In the genomic region with DNA sequence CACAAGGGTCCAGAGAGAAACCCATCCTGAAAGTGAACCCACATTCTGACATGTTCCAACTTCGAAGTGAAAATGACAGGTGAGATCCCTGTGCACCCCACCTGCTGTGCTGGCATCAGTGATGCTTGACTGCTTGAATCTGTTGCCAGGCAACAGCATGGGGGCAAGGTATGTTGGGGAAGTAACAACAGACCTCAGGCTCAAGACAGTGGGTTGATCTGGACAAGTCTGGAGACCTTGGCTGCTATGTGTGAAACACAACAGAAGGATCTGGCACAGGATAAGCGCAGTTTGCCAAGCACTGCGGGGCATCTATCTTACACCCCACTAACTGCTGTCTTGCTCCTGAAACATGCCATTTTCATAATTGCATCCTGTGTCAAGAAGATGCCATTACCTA, we compare ENCODE assay signal across 29 mouse cellular contexts. TPM values are rescaled to one million over a fixed set of nuclear protein-coding genes. Genes with fewer than 3 reads are reported as not detected.
DNase-seq lines count a peak whose midpoint lies in the region; ATAC-seq and TF ChIP-seq lines count a peak whose summit lies in the region.
"Had no signal": no experiment of that assay in that cellular context is flagged by ENCODE, and none has a peak within 500 bp of the region (broad histone marks: within the 10 kb centered on the region; RNA-seq: fewer than 3 reads in every experiment).

No protein-coding gene starts in this region.

- no peak overlapping the region for H3K4me2 ChIP-seq in hindbrain, embryonic 16.5 days (ENCODE audit: low read length)
- no peak overlapping the region for H3K4me2 ChIP-seq in hindbrain, embryonic 11.5 days (replicated peaks; ENCODE audit: low read depth, low read length)
- no peak overlapping the region for H3K4me2 ChIP-seq in forebrain, embryonic 14.5 days (ENCODE audit: low read length)
- H3K4me2 ChIP-seq: forebrain, embryonic 15.5 days; heart, embryonic 13.5 days; kidney, embryonic 15.5 days; lung, embryonic 14.5 days; midbrain, embryonic 15.5 days; neural tube, embryonic 12.5 days had no signal

- WGBS in hindbrain, embryonic 16.5 days: 67% methylated on average over 3 of the region's 3 CpGs
- 83% methylated on average over 3 of the region's 3 CpGs for WGBS in hindbrain, embryonic 11.5 days
- 14% methylated on average over 3 of the region's 3 CpGs for WGBS in cerebellum, adult 2 months
- WGBS in forebrain, embryonic 14.5 days: 83% methylated on average over 3 of the region's 3 CpGs

- no peak overlapping the region for H3K4me3 ChIP-seq in hindbrain, embryonic 16.5 days (ENCODE audit: low read length)
- no peak overlapping the region for H3K4me3 ChIP-seq in hindbrain, embryonic 11.5 days (ENCODE audit: low read depth, low read length)
- no peak overlapping the region for H3K4me3 ChIP-seq in cerebellum, adult 2 months (replicated peaks; ENCODE audit: insufficient read depth, low read depth, low read length)
- H3K4me3 ChIP-seq in forebrain, embryonic 14.5 days (ENCODE audit: low read depth, low read length): no peak overlapping the region
- H3K4me3 ChIP-seq: forebrain, embryonic 15.5 days; gastrocnemius, adult 2 months; heart, adult 2 months; heart, embryonic 13.5 days; hindbrain, embryonic 10.5 days; kidney, embryonic 15.5 days; midbrain, embryonic 10.5 days; midbrain, embryonic 15.5 days; myocyte; neural tube, embryonic 12.5 days had no signal

- H3K4me1 ChIP-seq in hindbrain, embryonic 16.5 days (ENCODE audit: control insufficient read depth, insufficient read depth, low read depth, low read length): no peaks in the 10 kb centered on the region; the same call in 1 of the 2 replicates
- H3K4me1 ChIP-seq in hindbrain, embryonic 11.5 days (replicated peaks; ENCODE audit: control insufficient read depth, insufficient read depth, low read length): no peaks in the 10 kb centered on the region
- peaks cover 17% of the 10 kb centered on the region for H3K4me1 ChIP-seq in cerebellum, adult 2 months (ENCODE audit: control insufficient read depth, insufficient read depth, low read length)
- no peaks in the 10 kb centered on the region for H3K4me1 ChIP-seq in forebrain, embryonic 14.5 days (ENCODE audit: control insufficient read depth, insufficient read depth, low read length)
- H3K4me1 ChIP-seq: forebrain, embryonic 15.5 days; kidney, embryonic 15.5 days; midbrain, embryonic 10.5 days; neural tube, embryonic 12.5 days had no signal

- TF ChIP-seq POLR2A in cerebellum, adult 2 months (IDR thresholded peaks at IDR 0.05; ENCODE audit: borderline replicate concordance, insufficient read depth, low read length): no peak

- no peaks in the 10 kb centered on the region for H3K36me3 ChIP-seq in hindbrain, embryonic 16.5 days (ENCODE audit: control insufficient read depth, insufficient read depth, low read length)
- no peaks in the 10 kb centered on the region for H3K36me3 ChIP-seq in hindbrain, embryonic 11.5 days (ENCODE audit: control insufficient read depth, insufficient read depth, low read length)
- no peaks in the 10 kb centered on the region for H3K36me3 ChIP-seq in forebrain, embryonic 14.5 days (ENCODE audit: control insufficient read depth, insufficient read depth, low read length)
- H3K36me3 ChIP-seq: forebrain, embryonic 15.5 days; heart, embryonic 13.5 days; hindbrain, embryonic 10.5 days; kidney, embryonic 15.5 days; midbrain, embryonic 10.5 days; midbrain, embryonic 15.5 days; neural tube, embryonic 12.5 days had no signal

- no peaks in the 10 kb centered on the region for H3K27me3 ChIP-seq in hindbrain, embryonic 16.5 days (replicated peaks; ENCODE audit: control insufficient read depth, insufficient read depth, low read length)
- H3K27me3 ChIP-seq in hindbrain, embryonic 11.5 days (ENCODE audit: control insufficient read depth, insufficient read depth, low read length): no peaks in the 10 kb centered on the region
- no peaks in the 10 kb centered on the region for H3K27me3 ChIP-seq in cerebellum, adult 2 months (ENCODE audit: control insufficient read depth, insufficient read depth, low read length)
- H3K27me3 ChIP-seq in forebrain, embryonic 14.5 days (replicated peaks; ENCODE audit: control insufficient read depth, insufficient read depth, low read length): no peaks in the 10 kb centered on the region
- H3K27me3 ChIP-seq: forebrain, embryonic 15.5 days; heart, embryonic 13.5 days; kidney, embryonic 15.5 days; midbrain, embryonic 15.5 days; neural tube, embryonic 12.5 days; Patski had no signal

- DNase-seq in hindbrain, embryonic 11.5 days (ENCODE audit: low spot score): no peak
- peak; percentile 63 to 74 for DNase-seq in cerebellum, adult 2 months
- DNase-seq in cerebellum, postnatal 14 days: peak; percentile 88 to 89
- DNase-seq in thymus, postnatal 14 days: no peak
- DNase-seq in T-cell, adult 2 months (ENCODE audit: low spot score): no peak
- DNase-seq in forebrain, embryonic 14.5 days (ENCODE audit: low spot score): no peak
- DNase-seq: adrenal gland, postnatal 25 days; gastrocnemius, adult 2 months; gastrocnemius, postnatal 36 days; heart, adult 2 months; kidney, adult 18-20 months; kidney, postnatal 25 days; liver; right cerebral cortex, adult 18-20 months; spleen, adult 18-20 months; thymus, postnatal 25 days had no signal

- H3K9ac ChIP-seq in hindbrain, embryonic 16.5 days (ENCODE audit: low read depth, low read length): no peak overlapping the region
- H3K9ac ChIP-seq in hindbrain, embryonic 11.5 days (ENCODE audit: low read depth, low read length): no peak overlapping the region
- H3K9ac ChIP-seq in forebrain, embryonic 14.5 days (ENCODE audit: low read length): no peak overlapping the region
- H3K9ac ChIP-seq: forebrain, embryonic 15.5 days; heart, embryonic 13.5 days; kidney, embryonic 15.5 days; liver, embryonic 14.5 days; lung, embryonic 14.5 days; midbrain, embryonic 15.5 days; neural tube, embryonic 12.5 days had no signal

- ATAC-seq in hindbrain, embryonic 16.5 days: peak; percentile 68
- ATAC-seq in hindbrain, embryonic 11.5 days (ENCODE audit: low FRiP score): no peak
- ATAC-seq in cerebellum, adult (ENCODE audit: insufficient number of reproducible peaks, low FRiP score, low TSS enrichment): peak; percentile 70
- ATAC-seq in forebrain, embryonic 14.5 days: no peak
- ATAC-seq: forebrain, embryonic 15.5 days; midbrain, embryonic 15.5 days; Patski had no signal

- TF ChIP-seq CTCF in cerebellum, adult 2 months (IDR thresholded peaks at IDR 0.05; ENCODE audit: borderline replicate concordance, insufficient read depth, low read depth, low read length): no peak

- H3K27ac ChIP-seq in hindbrain, embryonic 16.5 days (ENCODE audit: low read depth, low read length): no peak overlapping the region
- H3K27ac ChIP-seq in hindbrain, embryonic 11.5 days (ENCODE audit: low read depth, low read length): no peak overlapping the region
- H3K27ac ChIP-seq in cerebellum, adult 2 months (ENCODE audit: insufficient read depth, low read length): no peak overlapping the region
- no peak overlapping the region for H3K27ac ChIP-seq in forebrain, embryonic 14.5 days (ENCODE audit: low read depth, low read length)
- H3K27ac ChIP-seq: forebrain, embryonic 15.5 days; gastrocnemius, adult 2 months; heart, adult 2 months; heart, embryonic 13.5 days; hindbrain, embryonic 10.5 days; kidney, embryonic 15.5 days; liver, embryonic 14.5 days; midbrain, embryonic 10.5 days; midbrain, embryonic 15.5 days; neural tube, embryonic 12.5 days had no signal

- no peaks in the 10 kb centered on the region for H3K9me3 ChIP-seq in hindbrain, embryonic 16.5 days (ENCODE audit: control insufficient read depth, low read length)
- H3K9me3 ChIP-seq in hindbrain, embryonic 11.5 days (ENCODE audit: control insufficient read depth, low read length): no peaks in the 10 kb centered on the region
- no peaks in the 10 kb centered on the region for H3K9me3 ChIP-seq in forebrain, embryonic 14.5 days (replicated peaks; ENCODE audit: control insufficient read depth, low read length)
- H3K9me3 ChIP-seq: forebrain, embryonic 15.5 days; heart, embryonic 13.5 days; hindbrain, embryonic 10.5 days; kidney, embryonic 15.5 days; midbrain, embryonic 10.5 days; midbrain, embryonic 15.5 days; neural tube, embryonic 12.5 days had no signal

RNA-seq across cellular contexts. Expression of gene Kcnj15, which starts 54.3 kb away (rescaled TPM):
- 0.11 and 0.16 TPM in 2 replicates for polyA plus RNA-seq in hindbrain, embryonic 16.5 days (2015; fragmentation: Nextera tagmentation; extraction: Ambion mirVana)
- 0.28 TPM in 2 replicates for polyA plus RNA-seq in hindbrain, embryonic 11.5 days (2014; fragmentation: Nextera tagmentation; extraction: Ambion mirVana)
- 0.05 TPM in 1 of 2 replicates, not detected in the other for polyA plus RNA-seq in cerebellum, adult 2 months (2012; rRNA removed)
- polyA plus RNA-seq in forebrain, embryonic 14.5 days (2014; fragmentation: Nextera tagmentation; extraction: Ambion mirVana): 0.06 and 0.19 TPM in 2 replicates

Comparison
In these comparisons a context has a peak if more than half of its experiments do, and no peak if none do; other contexts are left out.
1. ATAC-seq: peak in hindbrain, embryonic 16.5 days (single experiment) and cerebellum, adult (single experiment); none in hindbrain, embryonic 11.5 days (single experiment) and forebrain, embryonic 14.5 days (single experiment).
2. DNase-seq: peak in cerebellum, adult 2 months (2 of 2) and cerebellum, postnatal 14 days (2 of 2); none in hindbrain, embryonic 11.5 days (single experiment), thymus, postnatal 14 days (single experiment), T-cell, adult 2 months (single experiment) and forebrain, embryonic 14.5 days (single experiment).